Mouse (Mus musculus) embryo, embryonic 10 days (tissue): Measurements from ENCODE around the gene Gpr108.

Experiments used
- DNase-seq: peaks from one replicate; pipeline ENCODE4 v3.0.0-alpha.2; 2015; ENCODE audit warnings: low spot score

The Gpr108 gene

DNA sequence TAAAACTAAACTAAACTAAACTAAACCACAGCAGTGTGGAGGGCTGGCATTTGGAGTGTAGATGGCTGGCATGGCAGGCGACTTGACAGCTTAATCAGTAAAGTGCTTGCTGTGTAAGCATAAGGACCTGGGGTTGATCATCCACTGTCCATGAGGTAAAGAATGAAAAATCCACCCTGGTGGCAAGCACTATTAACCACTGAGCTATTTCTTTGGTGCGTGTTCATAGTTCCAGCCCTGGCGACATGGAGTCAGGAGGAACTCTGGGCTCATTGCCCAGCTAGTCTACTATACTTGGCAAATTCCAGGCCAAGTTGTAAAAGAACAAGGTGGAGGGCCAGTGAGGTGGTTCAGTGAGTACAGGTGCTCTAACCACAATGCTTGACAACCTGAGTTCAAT lies 40.3 kb downstream of the Gpr108 start:
- DNase-seq: no peak

DNA sequence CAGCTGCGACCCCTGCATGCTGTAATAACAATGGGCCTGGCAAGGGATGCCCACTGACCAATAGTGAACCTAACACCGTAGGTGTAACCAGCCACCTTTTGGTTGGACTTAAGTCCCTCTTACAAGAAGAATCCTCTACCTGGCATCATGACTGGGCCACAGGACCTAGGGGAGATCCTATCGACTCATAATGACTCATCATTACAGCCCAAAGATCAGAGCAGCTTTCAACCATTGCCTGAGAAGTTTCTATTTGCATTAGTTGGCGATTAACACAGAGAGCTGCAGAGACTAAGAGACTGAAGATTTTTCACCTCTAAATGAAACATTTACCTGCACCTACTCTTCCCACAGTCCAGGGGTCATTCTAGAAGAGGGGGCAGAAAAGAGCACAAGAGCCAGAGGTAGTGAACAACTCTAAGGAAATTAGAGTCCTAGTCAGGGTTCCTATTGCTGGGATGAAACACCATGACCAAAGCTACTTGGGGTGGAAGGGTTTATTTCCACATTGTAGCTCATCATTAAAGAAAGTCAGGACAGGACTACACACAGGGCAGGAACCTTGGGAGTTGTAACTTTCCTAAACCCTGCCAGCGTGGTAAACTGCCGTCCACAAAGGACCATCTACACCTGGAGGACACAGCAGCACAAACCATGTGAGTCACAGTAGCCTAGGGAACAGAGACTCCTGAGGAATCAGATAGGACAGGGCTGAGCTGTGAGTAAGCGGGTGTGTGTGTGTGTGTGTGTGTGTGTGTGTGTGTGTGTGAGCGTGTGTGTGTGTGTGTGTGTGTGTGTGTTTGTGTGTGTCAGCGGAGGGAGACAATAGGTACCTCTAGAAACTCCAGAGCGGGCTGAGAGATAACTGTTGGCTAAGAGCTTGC lies 46.2 kb downstream of the Gpr108 start:
- no peak for DNase-seq

DNA sequence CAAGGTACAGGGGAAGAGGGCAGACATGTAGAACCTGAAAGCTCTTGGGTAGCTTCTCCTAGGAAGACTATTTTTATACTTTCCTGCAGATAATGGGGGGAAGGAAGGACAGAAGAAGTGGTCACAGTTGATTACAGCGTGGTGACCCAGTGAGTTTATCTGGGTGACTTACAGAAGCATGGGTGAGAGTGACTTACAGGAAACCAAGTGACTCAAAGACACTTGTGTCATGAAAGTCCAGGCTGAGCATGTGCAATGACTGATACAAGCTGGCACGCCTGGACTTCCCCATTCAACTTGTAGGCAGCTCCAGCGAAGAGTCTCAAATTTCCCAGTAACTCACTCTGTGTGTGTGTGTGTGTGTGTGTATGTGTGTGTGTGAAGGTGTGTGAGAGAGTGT lies 50.0 kb downstream of the Gpr108 start:
- no peak for DNase-seq

DNA sequence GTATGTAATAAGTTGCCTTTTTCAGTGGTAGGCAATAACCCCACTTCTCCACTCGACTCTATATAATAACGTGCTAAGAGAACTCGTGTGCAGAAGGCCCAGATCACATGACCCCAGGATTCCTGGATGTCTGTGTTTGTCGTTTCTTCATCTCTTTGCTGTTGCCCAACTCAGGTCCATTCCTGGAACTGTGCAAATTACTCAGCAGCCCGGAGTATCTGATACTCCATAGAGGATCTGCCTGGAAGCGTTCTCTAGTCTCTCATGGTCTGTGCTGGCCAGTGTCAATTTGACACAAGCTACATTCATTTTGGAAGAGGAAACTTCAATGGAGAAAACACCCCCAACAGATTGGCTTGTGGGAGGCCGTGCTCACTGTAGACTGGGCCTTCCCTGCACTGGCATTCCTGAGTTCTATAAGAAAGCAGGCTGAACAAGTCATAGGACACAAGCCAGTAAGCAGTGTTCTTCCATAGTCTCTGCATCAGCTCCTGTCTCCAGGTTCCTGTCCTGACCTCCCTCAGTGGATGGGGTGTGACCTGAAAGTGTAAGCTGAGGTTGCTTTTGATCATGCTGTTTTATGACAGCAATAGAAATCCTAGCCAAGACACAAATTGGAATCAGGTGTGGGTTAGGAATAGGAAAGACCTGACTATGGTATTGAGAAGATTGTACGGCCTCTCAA lies 52.8 kb downstream of the Gpr108 start:
- DNase-seq: no peak

DNA sequence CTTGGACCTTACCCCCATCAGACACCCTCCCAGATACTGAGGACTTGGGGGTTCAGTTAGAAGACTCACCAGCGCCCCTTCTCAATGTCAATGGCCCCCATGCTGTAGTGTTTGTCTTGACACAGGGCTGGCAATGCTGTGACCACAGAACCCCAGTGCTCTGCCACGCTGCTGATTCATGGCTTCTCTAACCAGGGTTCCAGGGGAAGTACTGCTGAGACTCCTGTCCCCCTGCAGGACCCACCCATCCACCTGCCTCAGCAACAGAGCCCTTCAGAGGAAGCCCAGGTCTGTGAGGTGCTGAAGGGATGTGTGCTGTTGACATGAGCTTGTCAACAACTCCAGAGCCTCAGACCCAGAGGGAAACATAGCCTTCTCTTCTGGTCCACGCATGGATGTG lies 53.5 kb downstream of the Gpr108 start:
- no peak for DNase-seq

DNA sequence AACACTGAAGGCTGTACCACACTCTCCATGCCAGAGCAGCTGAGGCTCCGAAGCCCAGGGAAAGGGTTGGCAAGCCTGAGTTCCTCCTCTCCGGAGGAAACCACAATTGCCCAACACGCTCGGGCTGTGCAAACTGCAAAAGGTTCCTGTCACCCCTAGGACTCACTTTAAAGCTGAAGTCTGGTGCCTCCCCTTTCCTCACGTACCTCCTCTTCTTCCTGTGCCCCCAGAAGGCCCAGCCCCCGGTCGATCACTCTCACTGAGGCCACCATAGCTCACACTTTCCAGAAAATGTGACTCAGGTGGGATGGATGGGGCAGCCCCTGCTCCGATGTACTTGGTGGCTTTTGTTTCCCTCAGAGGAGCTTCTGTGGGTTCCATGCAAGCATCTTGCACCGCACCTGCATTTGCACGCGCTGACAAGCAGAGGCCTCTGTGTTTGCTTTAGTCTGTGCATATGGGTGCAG lies 54.2 kb downstream of the Gpr108 start, which contains the start of gene Tnfsf14:
TSS of gene Tnfsf14 (minus strand) at position 137 of the 467 bp plus-strand sequence.
- no peak for DNase-seq

DNA sequence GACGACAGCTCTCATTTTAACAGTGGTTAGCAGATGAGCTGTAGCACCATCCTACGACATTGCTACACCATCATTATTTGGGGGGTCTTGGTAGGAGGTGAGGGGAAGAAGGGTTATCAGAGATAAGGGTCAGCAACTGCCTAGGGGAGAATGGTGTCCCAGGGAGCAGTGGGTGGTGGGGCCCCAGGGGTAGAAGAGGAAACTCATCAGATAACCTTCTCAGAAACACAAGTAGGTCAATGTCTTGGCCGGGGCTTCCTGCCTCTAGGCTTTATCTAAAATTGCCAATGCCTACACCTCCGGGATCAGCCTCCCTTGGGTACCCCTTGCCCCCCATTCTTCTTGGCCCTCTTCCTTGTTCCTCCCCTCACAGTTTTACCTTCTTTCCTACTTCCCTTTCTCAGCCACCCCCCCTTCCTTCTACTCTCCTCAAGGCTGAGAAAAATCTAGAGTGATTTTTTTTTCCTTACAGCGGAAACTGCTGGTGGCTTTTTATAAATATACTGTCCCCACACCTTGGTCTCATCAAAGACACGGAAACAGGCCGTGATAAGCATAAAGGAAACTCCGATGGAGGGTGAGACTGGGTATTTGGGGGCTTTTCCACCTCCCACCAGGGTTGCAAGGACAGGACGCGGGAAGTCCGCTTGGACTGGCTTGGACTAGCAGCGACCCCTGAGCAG lies 59.6 kb downstream of the Gpr108 start:
- no peak for DNase-seq

DNA sequence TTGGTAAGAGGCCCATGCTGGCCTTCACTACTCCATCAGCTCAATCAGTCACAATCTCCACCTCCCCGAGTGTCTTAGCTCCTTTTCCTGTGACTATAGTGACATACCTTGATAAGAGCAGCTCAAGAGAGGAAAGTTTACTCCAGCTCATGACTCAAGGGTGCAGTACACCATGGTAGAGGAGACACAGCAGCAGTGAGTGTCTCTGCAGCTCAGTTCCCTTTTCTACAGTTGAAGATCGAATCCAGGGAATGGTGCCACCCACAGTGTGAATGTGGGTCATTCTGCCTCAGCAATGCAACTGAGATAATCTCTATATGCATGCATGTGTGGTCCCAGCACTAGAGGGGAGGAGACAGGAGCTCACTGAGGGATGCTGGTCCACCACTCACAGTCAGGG lies 62.6 kb downstream of the Gpr108 start:
- DNase-seq: no peak
